Comparison of ENCODE assay signal across 14 mouse cellular contexts in genomic region chr9:61982940-61983620, GRCm38 (mm10). TPM values are rescaled to one million over a fixed set of nuclear protein-coding genes. Genes with fewer than 3 reads are reported as not detected.
DNase-seq lines count a peak whose midpoint lies in the region; ATAC-seq and TF ChIP-seq lines count a peak whose summit lies in the region.
"Had no signal": no experiment of that assay in that cellular context is flagged by ENCODE, and none has a peak within 500 bp of the region (broad histone marks: within the 10 kb centered on the region; RNA-seq: fewer than 3 reads in every experiment).

No protein-coding gene starts in this region.

- H3K4me2 ChIP-seq in liver, embryonic 12.5 days, result no peak overlapping the region
- H3K4me2 ChIP-seq in intestine, embryonic 16.5 days (ENCODE audit: low read depth, low read length), result no peak overlapping the region
- H3K4me2 ChIP-seq in hindbrain, embryonic 16.5 days (ENCODE audit: low read length), result no peak overlapping the region
- H3K4me2 ChIP-seq: embryonic facial prominence, embryonic 13.5 days; heart, embryonic 11.5 days; hindbrain, embryonic 14.5 days had no signal

- no peaks in the 10 kb centered on the region for H3K4me1 ChIP-seq in liver, adult 2 months (ENCODE audit: control insufficient read depth, insufficient read depth, low read length)
- no peaks in the 10 kb centered on the region; the same call in none of the 2 replicates for H3K4me1 ChIP-seq in liver, embryonic 12.5 days
- H3K4me1 ChIP-seq in intestine, embryonic 16.5 days (ENCODE audit: control insufficient read depth, insufficient read depth, low read length), result no peaks in the 10 kb centered on the region
- H3K4me1 ChIP-seq in thymus, adult 2 months (replicated peaks; ENCODE audit: control insufficient read depth, insufficient read depth, low read length), result peaks cover 27% of the 10 kb centered on the region
- no peaks in the 10 kb centered on the region; the same call in 1 of the 2 replicates for H3K4me1 ChIP-seq in hindbrain, embryonic 16.5 days (ENCODE audit: control insufficient read depth, insufficient read depth, low read depth, low read length)

- ATAC-seq in liver, embryonic 12.5 days, result no peak
- peak; percentile 69 for ATAC-seq in intestine, embryonic 16.5 days
- no peak for ATAC-seq in hindbrain, embryonic 16.5 days
- ATAC-seq: forebrain, embryonic 16.5 days had no signal

- H3K79me2 ChIP-seq in liver, adult 2 months (ENCODE audit: control insufficient read depth, insufficient read depth, low read length), result no peaks in the 10 kb centered on the region

- H3K9ac ChIP-seq in liver, adult 2 months (ENCODE audit: low read depth, low read length), result no peak overlapping the region
- no peak overlapping the region for H3K9ac ChIP-seq in liver, embryonic 12.5 days
- H3K9ac ChIP-seq in intestine, embryonic 16.5 days (ENCODE audit: low read depth, low read length), result no peak overlapping the region
- no peak overlapping the region for H3K9ac ChIP-seq in hindbrain, embryonic 16.5 days (ENCODE audit: low read depth, low read length)
- H3K9ac ChIP-seq: embryonic facial prominence, embryonic 13.5 days; hindbrain, embryonic 14.5 days had no signal

- DNase-seq in liver, adult 2 months (ENCODE audit: extremely low read depth, low read depth, low spot score), result peak; percentile 12
- peak; percentile 52 for DNase-seq in MEL-GATA-1-ER (ENCODE audit: extremely low read depth, low read depth)
- DNase-seq in thymus, adult 2 months, result peak; percentile 45
- no peak for DNase-seq in right cerebral cortex, postnatal 36 days (ENCODE audit: low spot score in 2 of 2)
- DNase-seq in urinary bladder, postnatal 4 days (ENCODE audit: low spot score in 2 of 2), result no peak
- DNase-seq: cerebellum, adult 2 months; kidney, postnatal 36 days had no signal

- TF ChIP-seq POLR2A in liver, adult 2 months (IDR thresholded peaks at IDR 0.05; ENCODE audit: extremely low read depth, insufficient read depth, low read length), result no peak
- TF ChIP-seq POLR2A in thymus, adult 2 months (IDR thresholded peaks at IDR 0.05; ENCODE audit: control insufficient read depth, extremely low read depth, insufficient read depth, low read length, poor library complexity), result no peak

- H3K27me3 ChIP-seq in liver, adult 2 months (ENCODE audit: control insufficient read depth, insufficient read depth, low read length), result no peaks in the 10 kb centered on the region
- H3K27me3 ChIP-seq in liver, embryonic 12.5 days (replicated peaks), result no peaks in the 10 kb centered on the region
- no peaks in the 10 kb centered on the region for H3K27me3 ChIP-seq in intestine, embryonic 16.5 days (replicated peaks; ENCODE audit: control insufficient read depth, insufficient read depth, low read length)
- no peaks in the 10 kb centered on the region for H3K27me3 ChIP-seq in thymus, adult 2 months (ENCODE audit: control insufficient read depth, insufficient read depth, low read length)
- no peaks in the 10 kb centered on the region for H3K27me3 ChIP-seq in hindbrain, embryonic 16.5 days (replicated peaks; ENCODE audit: control insufficient read depth, insufficient read depth, low read length)
- H3K27me3 ChIP-seq: embryonic facial prominence, embryonic 13.5 days had no signal

- no peaks in the 10 kb centered on the region for H3K36me3 ChIP-seq in liver, adult 2 months (ENCODE audit: control insufficient read depth, insufficient read depth, low read length)
- no peaks in the 10 kb centered on the region for H3K36me3 ChIP-seq in liver, embryonic 12.5 days
- H3K36me3 ChIP-seq in intestine, embryonic 16.5 days (ENCODE audit: control insufficient read depth, insufficient read depth, low read length), result no peaks in the 10 kb centered on the region
- H3K36me3 ChIP-seq in thymus, adult 2 months (ENCODE audit: control insufficient read depth, insufficient read depth, low read length), result no peaks in the 10 kb centered on the region
- no peaks in the 10 kb centered on the region for H3K36me3 ChIP-seq in hindbrain, embryonic 16.5 days (ENCODE audit: control insufficient read depth, insufficient read depth, low read length)
- H3K36me3 ChIP-seq: embryonic facial prominence, embryonic 13.5 days had no signal

- no peak overlapping the region for H3K4me3 ChIP-seq in liver, adult 2 months (ENCODE audit: insufficient read depth, low read depth, low read length)
- H3K4me3 ChIP-seq in liver, embryonic 12.5 days, result no peak overlapping the region
- no peak overlapping the region for H3K4me3 ChIP-seq in intestine, embryonic 16.5 days (ENCODE audit: low read length)
- H3K4me3 ChIP-seq in thymus, adult 2 months (ENCODE audit: control insufficient read depth, insufficient read depth, low read length), result no peak overlapping the region
- H3K4me3 ChIP-seq in hindbrain, embryonic 16.5 days (ENCODE audit: low read length), result no peak overlapping the region
- H3K4me3 ChIP-seq: embryonic facial prominence, embryonic 13.5 days had no signal

- H3K27ac ChIP-seq in liver, adult 2 months (replicated peaks; ENCODE audit: insufficient read depth, low read depth, low read length), result no peak overlapping the region
- no peak overlapping the region for H3K27ac ChIP-seq in liver, embryonic 12.5 days
- no peak overlapping the region for H3K27ac ChIP-seq in intestine, embryonic 16.5 days (ENCODE audit: low read length)
- no peak overlapping the region; the same call in 1 of the 2 replicates for H3K27ac ChIP-seq in thymus, adult 2 months (ENCODE audit: control insufficient read depth, insufficient read depth, low read length)
- H3K27ac ChIP-seq in hindbrain, embryonic 16.5 days (ENCODE audit: low read depth, low read length), result no peak overlapping the region
- H3K27ac ChIP-seq: embryonic facial prominence, embryonic 13.5 days; hindbrain, embryonic 14.5 days had no signal

- TF ChIP-seq CTCF in liver, adult 2 months (IDR thresholded peaks at IDR 0.05; ENCODE audit: low read depth, low read length), result no peak
- TF ChIP-seq CTCF in thymus, adult 2 months (IDR thresholded peaks at IDR 0.05; ENCODE audit: borderline replicate concordance, control insufficient read depth, extremely low read depth, insufficient read depth, low read length, poor library complexity), result no peak

- H3K9me3 ChIP-seq in liver, embryonic 12.5 days (replicated peaks), result no peaks in the 10 kb centered on the region
- no peaks in the 10 kb centered on the region for H3K9me3 ChIP-seq in intestine, embryonic 16.5 days (ENCODE audit: control insufficient read depth, low read length)
- H3K9me3 ChIP-seq in hindbrain, embryonic 16.5 days (ENCODE audit: control insufficient read depth, low read length), result no peaks in the 10 kb centered on the region
- H3K9me3 ChIP-seq: embryonic facial prominence, embryonic 13.5 days had no signal

- WGBS in liver, adult 2 months, result 92% methylated on average over 7 of the region's 7 CpGs
- 63% methylated on average over 7 of the region's 7 CpGs for WGBS in liver, embryonic 12.5 days (ENCODE audit: insufficient replicate concordance)
- 86% methylated on average over 7 of the region's 7 CpGs for WGBS in intestine, embryonic 16.5 days
- 62% methylated on average over 7 of the region's 7 CpGs for WGBS in thymus, adult 2 months
- 93% methylated on average over 7 of the region's 7 CpGs for WGBS in hindbrain, embryonic 16.5 days

RNA-seq across cellular contexts. Expression of gene Kif23, which starts 36.5 kb away (rescaled TPM):
- total RNA-seq in liver, adult 2 months (2014; rRNA removed), result 0.83 and 1.1 TPM in 2 replicates
- 0.05 and 0.43 TPM in 2 replicates for polyA plus RNA-seq in liver, adult 2 months (2012; rRNA removed)
- polyA plus RNA-seq in liver, embryonic 12.5 days (2016; fragmentation: Nextera tagmentation; extraction: Ambion mirVana), result 73.5 and 91.5 TPM in 2 replicates
- 80.7 and 82.8 TPM in 2 replicates for polyA plus RNA-seq in intestine, embryonic 16.5 days (2015; fragmentation: Nextera tagmentation; extraction: Ambion mirVana)
- 28.4 and 33.1 TPM in 2 replicates for polyA plus RNA-seq in thymus, adult 2 months (2012; rRNA removed)
- 13.7 and 18.6 TPM in 2 replicates for polyA plus RNA-seq in hindbrain, embryonic 16.5 days (2015; fragmentation: Nextera tagmentation; extraction: Ambion mirVana)

RNA-seq across cellular contexts. Expression of gene Paqr5, which starts 43.6 kb away (rescaled TPM):
- 0.07 TPM in 1 of 2 replicates, not detected in the other for total RNA-seq in liver, adult 2 months (2014; rRNA removed)
- polyA plus RNA-seq in liver, adult 2 months (2012; rRNA removed), result 0.13 TPM in 1 of 2 replicates, not detected in the other
- 0.25 and 0.29 TPM in 2 replicates for polyA plus RNA-seq in liver, embryonic 12.5 days (2016; fragmentation: Nextera tagmentation; extraction: Ambion mirVana)
- 8.7 and 11.3 TPM in 2 replicates for polyA plus RNA-seq in intestine, embryonic 16.5 days (2015; fragmentation: Nextera tagmentation; extraction: Ambion mirVana)
- 5.1 and 5.3 TPM in 2 replicates for polyA plus RNA-seq in thymus, adult 2 months (2012; rRNA removed)
- polyA plus RNA-seq in hindbrain, embryonic 16.5 days (2015; fragmentation: Nextera tagmentation; extraction: Ambion mirVana), result 0.57 and 0.64 TPM in 2 replicates

Comparison
In these comparisons a context has a peak if more than half of its experiments do, and no peak if none do; other contexts are left out.
1. RNA of gene Kif23, which starts 36.5 kb away (polyA plus RNA-seq): 80.7 to 82.8 TPM in intestine, embryonic 16.5 days, 73.5 to 91.5 TPM in liver, embryonic 12.5 days, 28.4 to 33.1 TPM in thymus, adult 2 months and 13.7 to 18.6 TPM in hindbrain, embryonic 16.5 days; 0.05 to 0.43 TPM in liver, adult 2 months; every median in the first group is over 10 times any median in the second.
2. DNase-seq: peak in liver, adult 2 months (single experiment), MEL-GATA-1-ER (single experiment) and thymus, adult 2 months (single experiment); none in right cerebral cortex, postnatal 36 days (0 of 2) and urinary bladder, postnatal 4 days (0 of 2).